Mouse (Mus musculus) brain, embryonic 18.5 days (tissue): Measurements from ENCODE around the gene Slitrk6.

Experiments used
- DNase-seq: peaks from one replicate; pipeline ENCODE4 v3.0.0-alpha.2; 2012; ENCODE audit warnings: low read depth, low spot score

The Slitrk6 gene

GRCm38 (mm10) chr14:110754484-110755307 lies at the start of gene Slitrk6:
Gene Slitrk6, minus strand, starts transcription at chr14:110755149.
- peak; percentile 30 for DNase-seq

DNA sequence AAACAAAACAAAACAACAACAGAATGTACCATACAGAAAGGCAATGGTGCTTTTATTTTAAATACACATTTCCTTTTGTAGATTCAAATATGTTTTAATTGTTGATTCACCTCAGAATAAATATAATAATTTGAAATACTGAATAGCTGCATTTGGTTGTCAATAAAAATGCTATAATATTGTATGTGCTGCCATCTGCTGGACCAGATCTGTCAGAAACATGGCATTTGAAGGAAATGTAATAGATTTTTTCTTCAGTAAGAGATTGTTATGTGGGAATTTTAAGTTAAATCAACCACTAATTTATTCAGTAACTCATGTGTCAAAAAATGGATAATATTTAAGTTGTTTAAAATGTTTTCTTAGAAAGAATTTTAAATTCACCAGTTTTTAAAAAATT lies 22.6 kb upstream of the Slitrk6 start:
- no peak for DNase-seq

GRCm38 (mm10) chr14:110770694-110771093 lies 15.7 kb upstream of the Slitrk6 start:
- DNase-seq, result no peak

GRCm38 (mm10) chr14:110762588-110763220 lies 7.8 kb upstream of the Slitrk6 start:
- peak; percentile 20 for DNase-seq

- DNase-seq, result no peak
Measured at GRCm38 (mm10) chr14:110760909-110761308, 6.0 kb upstream of the Slitrk6 start.

DNA sequence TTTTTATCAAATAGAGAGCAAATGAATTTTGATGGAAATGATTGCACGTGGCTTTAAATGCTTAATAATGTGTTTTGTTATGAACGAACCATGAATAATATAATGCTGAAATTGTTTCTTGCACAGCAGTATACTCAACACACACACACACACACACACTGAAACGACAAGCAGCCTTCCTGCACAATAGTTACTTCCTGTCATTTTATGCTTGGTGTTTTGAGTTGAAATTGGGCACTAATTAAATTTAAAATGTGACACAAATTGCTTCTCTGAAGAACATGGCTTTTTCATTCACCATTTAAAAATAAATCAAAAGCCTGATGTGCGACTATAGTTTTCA lies 330 bp upstream of the Slitrk6 start:
- DNase-seq, result no peak

GRCm38 (mm10) chr14:110739861-110740260 lies 15.1 kb downstream of the Slitrk6 start:
- no peak for DNase-seq

- DNase-seq, result no peak
Measured at GRCm38 (mm10) chr14:110739368-110739767, 15.6 kb downstream of the Slitrk6 start.

- no peak for DNase-seq
Measured at GRCm38 (mm10) chr14:110728344-110728910, 26.5 kb downstream of the Slitrk6 start.

GRCm38 (mm10) chr14:110724026-110724576 lies 30.8 kb downstream of the Slitrk6 start:
- no peak for DNase-seq
